Mouse (Mus musculus): ENCODE measurements at regions not wholly inside any gene's neighbourhood (a gene's known extent, or its start where the extent isn't known, plus 50 kb on each side); places are given as distances from the start of the nearest gene placed in this dataset.

DNA sequence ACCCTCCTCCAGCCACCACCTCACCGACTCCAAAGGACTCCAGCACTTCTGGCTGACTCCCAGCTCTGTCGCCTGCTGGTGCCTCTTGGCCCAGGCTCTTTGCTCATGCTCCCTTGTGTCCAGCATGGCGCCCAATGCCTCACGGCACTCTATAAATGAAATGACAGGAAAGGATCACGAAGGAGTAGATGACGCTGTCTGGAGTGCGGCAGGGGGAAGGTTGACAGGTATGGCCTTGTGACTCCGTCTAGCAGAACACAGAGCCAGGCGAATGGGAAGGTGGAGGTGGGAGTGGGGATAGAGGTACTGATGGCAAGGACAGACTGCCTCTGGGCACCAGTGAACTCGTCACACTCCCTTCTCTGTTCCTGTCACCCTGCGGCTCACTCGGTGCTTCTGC, 259.5 kb downstream of the Matn1 start:
- TF ChIP-seq CTCF (IDR thresholded peaks at IDR 0.05; ENCODE audit: low read depth, low read length): no peak
- TF ChIP-seq EP300 (IDR thresholded peaks at IDR 0.05; ENCODE audit: insufficient read depth, low read depth, low read length): no peak

Measured in ES-Bruce4 (cell line).